Mouse (Mus musculus): Measurements from ENCODE around the gene Sprr2b. TPM values are rescaled to one million over a fixed set of nuclear protein-coding genes. Genes with fewer than 3 reads are reported as not detected.

The Sprr2b gene
- polyA plus RNA-seq, 1 experiment from 2014 or later = not detected

DNA sequence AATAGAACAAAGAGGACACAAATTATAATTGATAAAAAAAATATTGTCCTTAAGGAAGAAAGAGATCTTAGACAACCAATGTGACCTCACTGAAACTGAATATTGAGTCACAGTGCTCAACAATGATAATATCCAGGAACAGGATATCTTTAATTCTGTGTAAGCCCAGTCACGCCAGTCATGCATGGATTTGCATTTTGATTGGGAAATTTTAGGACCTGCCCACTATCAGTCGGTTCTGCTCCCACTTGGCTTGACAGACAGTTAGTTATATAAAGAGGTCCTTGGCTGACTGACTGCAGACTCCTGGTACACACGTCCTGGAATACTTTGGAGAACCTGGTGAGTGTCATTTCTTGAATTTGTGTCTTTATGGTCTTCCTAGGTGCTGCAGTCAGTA lies 48.5 kb downstream of the Sprr2b start, which contains the start of gene Sprr2f:
Sprr2f (plus strand) TSS at position 301 of the 400 bp plus-strand sequence.
- Histone ChIP-seq H3K4me3 (no peak within 1 kb of the TSS), H3K27me3 (ENCODE audit: insufficient read depth, poor library complexity, severe bottlenecking) (no peaks in the 10 kb centered on the region), H3K36me3 (no peaks in the 10 kb centered on the region), H3K27ac (no peak within 1 kb of the TSS), H3K9me3 (no peaks in the 10 kb centered on the region), H3K4me1 (no peaks in the 10 kb centered on the region)
- WGBS = 68% methylated on average over 3 of the region's 3 CpGs
- no peak for DNase-seq (ENCODE audit: low spot score)

Other genes with a start within 250 kb of the Sprr2b start
- 0.69 and 0.83 TPM in 2 replicates for gene Lor, start 233.5 kb upstream of the Sprr2b start, polyA plus RNA-seq (2016; fragmentation: Nextera tagmentation; extraction: Ambion mirVana)
- gene Prr9, start 192.7 kb upstream of the Sprr2b start, polyA plus RNA-seq (2016; fragmentation: Nextera tagmentation; extraction: Ambion mirVana) = not detected in 2 replicates
- gene Lelp1, start 173.9 kb upstream of the Sprr2b start, polyA plus RNA-seq (2016; fragmentation: Nextera tagmentation; extraction: Ambion mirVana) = not detected in 2 replicates
- not detected in 2 replicates for gene Sprr2a1, start 100.8 kb upstream of the Sprr2b start, polyA plus RNA-seq (2016; fragmentation: Nextera tagmentation; extraction: Ambion mirVana)
- gene Sprr2a2, start 100.7 kb upstream of the Sprr2b start, polyA plus RNA-seq (2016; fragmentation: Nextera tagmentation; extraction: Ambion mirVana) = 0.84 and 1.4 TPM in 2 replicates
- gene Sprr2a3, start 31.2 kb upstream of the Sprr2b start, polyA plus RNA-seq (2016; fragmentation: Nextera tagmentation; extraction: Ambion mirVana) = not detected in 2 replicates
- gene Sprr2d, start 22.5 kb downstream of the Sprr2b start, polyA plus RNA-seq (2016; fragmentation: Nextera tagmentation; extraction: Ambion mirVana) = not detected in 2 replicates
- gene Sprr2e, start 35.5 kb downstream of the Sprr2b start, polyA plus RNA-seq (2016; fragmentation: Nextera tagmentation; extraction: Ambion mirVana) = not detected in 2 replicates
- 0.24 TPM in 1 of 2 replicates, not detected in the other for gene Sprr2f, start 48.6 kb downstream of the Sprr2b start, polyA plus RNA-seq (2016; fragmentation: Nextera tagmentation; extraction: Ambion mirVana)
- not detected in 2 replicates for gene Sprr2h, start 69.1 kb downstream of the Sprr2b start, polyA plus RNA-seq (2016; fragmentation: Nextera tagmentation; extraction: Ambion mirVana)
- gene Sprr2i, start 91.4 kb downstream of the Sprr2b start, polyA plus RNA-seq (2016; fragmentation: Nextera tagmentation; extraction: Ambion mirVana) = not detected in 2 replicates
- not detected in 2 replicates for gene Sprr2j-ps, start 101.5 kb downstream of the Sprr2b start, polyA plus RNA-seq (2016; fragmentation: Nextera tagmentation; extraction: Ambion mirVana)
- 5.8 and 6.8 TPM in 2 replicates for gene Gm9774, start 112.8 kb downstream of the Sprr2b start, polyA plus RNA-seq (2016; fragmentation: Nextera tagmentation; extraction: Ambion mirVana)
- not detected in 2 replicates for gene Sprr2k, start 116.0 kb downstream of the Sprr2b start, polyA plus RNA-seq (2016; fragmentation: Nextera tagmentation; extraction: Ambion mirVana)
- not detected in 2 replicates for gene Sprr1b, start 122.2 kb downstream of the Sprr2b start, polyA plus RNA-seq (2016; fragmentation: Nextera tagmentation; extraction: Ambion mirVana)
- gene Sprr3, start 142.1 kb downstream of the Sprr2b start, polyA plus RNA-seq (2016; fragmentation: Nextera tagmentation; extraction: Ambion mirVana) = not detected in 2 replicates
- gene Sprr1a, start 169.3 kb downstream of the Sprr2b start, polyA plus RNA-seq (2016; fragmentation: Nextera tagmentation; extraction: Ambion mirVana) = 0.37 TPM in 1 of 2 replicates, not detected in the other
- gene Sprr4, start 183.9 kb downstream of the Sprr2b start, polyA plus RNA-seq (2016; fragmentation: Nextera tagmentation; extraction: Ambion mirVana) = not detected in 2 replicates
- not detected in 2 replicates for gene 2310046K23Rik, start 217.9 kb downstream of the Sprr2b start, polyA plus RNA-seq (2016; fragmentation: Nextera tagmentation; extraction: Ambion mirVana)